Mouse (Mus musculus) thymus, postnatal 10 days (tissue): ENCODE data around the gene Unc119b.
"Not testable (repeated sequence)": the region's sequence is repeated elsewhere in the genome, so short reads cannot be mapped to it uniquely, and the experiment has no call there.

Experiments used
- DNase-seq, 2 experiments: peaks; one replicate each; pipeline ENCODE4 v3.0.0; 2021; ENCODE audit warnings: low spot score in 2 of 2

The Unc119b gene

GRCm38 (mm10) chr5:115133358-115134066, 1.3 kb downstream of the Unc119b start:
- DNase-seq: no peak

DNA sequence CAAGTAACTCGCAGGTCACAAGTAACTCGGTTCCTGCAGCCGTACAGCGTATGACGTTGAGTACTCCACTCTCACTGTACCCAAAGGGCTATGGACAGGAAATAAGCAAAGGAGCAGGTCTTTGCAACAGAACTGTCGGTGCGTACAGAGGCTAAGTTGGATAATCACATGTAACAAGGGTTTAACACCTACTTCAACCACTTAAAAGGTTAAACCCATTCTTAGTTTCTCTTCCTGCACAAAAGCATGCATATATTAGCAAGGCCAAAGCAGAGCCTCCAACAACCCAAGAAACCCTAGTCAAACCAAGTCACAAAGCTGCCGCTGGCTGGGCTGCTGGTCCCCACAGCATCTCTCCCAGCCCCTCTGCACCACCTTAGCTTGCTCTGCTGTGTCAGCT, 2.3 kb downstream of the Unc119b start:
- no peak for DNase-seq

- no peak for DNase-seq
Observed at GRCm38 (mm10) chr5:115129328-115129727, 5.4 kb downstream of the Unc119b start.

DNA sequence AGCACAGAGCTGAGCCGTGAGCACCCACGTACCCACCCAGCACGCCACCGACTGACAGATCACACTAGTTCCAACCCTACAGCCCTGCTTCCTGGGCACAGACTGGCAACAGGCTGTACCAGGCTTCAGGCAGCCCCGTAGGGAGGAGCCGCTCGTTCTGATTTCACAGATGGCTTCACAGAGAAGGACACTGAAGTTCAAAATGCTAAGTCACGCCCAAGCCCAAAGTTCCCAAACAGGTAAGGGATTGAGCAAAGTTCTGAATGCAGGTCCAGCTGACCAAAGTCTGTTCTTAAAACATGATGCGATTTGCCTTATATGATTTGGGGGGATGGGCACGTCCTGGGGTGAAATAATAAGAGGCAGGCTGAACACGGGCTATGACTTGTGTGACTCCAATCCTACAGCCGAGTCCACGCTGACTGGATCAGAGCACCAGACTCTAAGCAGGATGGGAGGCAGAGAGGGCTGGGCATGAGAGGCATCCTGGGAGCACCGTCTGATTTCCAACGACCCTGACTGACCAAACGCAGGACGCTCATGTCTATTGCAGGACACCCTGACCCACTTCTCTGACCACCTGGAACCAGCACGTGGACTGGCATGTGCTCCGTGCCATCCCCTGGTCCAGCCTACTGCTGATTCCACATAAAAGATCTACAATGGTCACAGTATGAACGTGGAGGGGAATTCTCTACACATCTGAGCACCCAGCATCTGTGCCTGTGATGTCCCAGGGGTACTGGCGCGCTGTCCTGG, 7.2 kb downstream of the Unc119b start:
- no peak for DNase-seq

DNA sequence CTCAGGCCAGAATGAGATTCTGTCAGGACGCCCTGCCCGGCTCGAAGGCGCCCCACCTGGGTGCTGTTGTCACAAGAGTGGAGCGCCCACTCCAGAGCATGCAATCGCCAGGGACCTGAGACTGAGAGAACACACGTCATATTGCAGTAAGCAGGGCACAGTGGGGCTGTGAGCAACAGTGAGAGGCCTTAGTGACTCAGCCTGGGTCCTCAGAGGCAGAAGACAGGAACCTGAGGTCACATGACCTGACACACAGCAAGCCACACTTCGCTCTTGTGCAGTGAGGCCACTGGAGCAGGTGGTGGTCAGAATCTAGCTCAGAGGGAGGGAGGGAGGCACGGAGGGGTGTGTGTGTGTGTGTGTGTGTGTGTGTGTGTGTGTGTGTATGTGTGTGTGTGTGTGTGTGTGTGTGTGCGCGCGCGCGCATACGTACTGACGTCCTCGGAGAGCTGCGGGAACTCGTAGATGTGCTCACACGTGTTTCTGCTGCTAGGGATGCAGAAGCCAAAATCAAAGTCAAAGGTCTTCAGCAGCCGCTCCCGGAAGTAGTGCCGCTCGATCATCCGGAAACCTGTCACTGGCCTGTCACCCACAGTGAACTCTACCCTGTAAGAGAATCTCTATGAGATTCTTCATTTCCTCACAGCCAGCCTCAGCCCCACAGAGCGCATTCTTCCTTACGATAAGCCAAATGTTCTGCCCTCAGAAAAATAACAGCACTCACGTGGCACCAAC, 8.0 kb downstream of the Unc119b start:
- no peak for DNase-seq

- peak; percentile 77 to 89 for DNase-seq
Observed at GRCm38 (mm10) chr5:115125211-115125871, 9.4 kb downstream of the Unc119b start.

DNA sequence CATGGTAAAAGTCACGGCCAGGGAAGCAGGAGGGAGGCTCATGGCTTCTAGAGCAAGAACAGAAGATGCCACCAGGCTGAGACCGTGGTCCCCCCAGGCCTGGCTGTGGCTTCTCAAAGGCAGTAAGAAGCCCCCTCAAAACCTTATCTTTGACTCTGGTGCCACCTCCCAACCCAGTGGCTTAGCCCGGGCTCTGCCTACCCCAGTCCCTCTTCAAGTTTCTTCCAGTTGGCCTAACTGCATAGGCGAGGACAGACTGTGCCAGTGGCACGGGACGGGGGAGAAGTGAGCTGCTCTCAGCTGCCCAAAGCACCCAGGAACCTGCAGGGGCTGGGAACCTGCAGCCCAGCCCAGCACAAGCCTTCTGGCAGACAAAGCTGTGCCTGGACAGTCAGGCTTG, 10.1 kb downstream of the Unc119b start:
- DNase-seq: peak in 1 of 2 experiments; percentile 10

DNA sequence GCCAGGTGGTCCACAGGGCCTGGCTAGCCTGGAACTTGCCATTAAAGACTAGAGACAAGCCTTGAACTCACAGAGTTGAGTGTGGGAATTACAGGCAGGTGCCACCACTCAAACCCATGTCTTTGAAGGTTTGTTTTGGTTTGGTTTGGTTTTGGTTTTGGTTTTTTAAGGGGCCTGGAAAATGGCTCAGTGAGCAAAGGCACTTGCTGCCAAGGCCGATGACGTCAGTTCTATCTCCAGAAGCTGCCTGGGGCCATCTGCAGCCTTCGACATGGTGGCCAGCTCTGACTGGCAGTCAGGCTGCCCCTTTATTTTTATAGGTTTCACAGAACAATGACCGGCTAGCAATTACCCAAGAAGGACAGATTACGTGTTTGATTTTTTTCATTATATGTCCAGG, 13.8 kb downstream of the Unc119b start:
- DNase-seq: no peak

GRCm38 (mm10) chr5:115118961-115119570, 15.7 kb downstream of the Unc119b start, which contains the start of gene Acads:
TSS of gene Acads (minus strand) at chr5:115119346.
- peak; percentile 83 to 89 for DNase-seq

GRCm38 (mm10) chr5:115117467-115117866, 17.3 kb downstream of the Unc119b start:
- no peak for DNase-seq

DNA sequence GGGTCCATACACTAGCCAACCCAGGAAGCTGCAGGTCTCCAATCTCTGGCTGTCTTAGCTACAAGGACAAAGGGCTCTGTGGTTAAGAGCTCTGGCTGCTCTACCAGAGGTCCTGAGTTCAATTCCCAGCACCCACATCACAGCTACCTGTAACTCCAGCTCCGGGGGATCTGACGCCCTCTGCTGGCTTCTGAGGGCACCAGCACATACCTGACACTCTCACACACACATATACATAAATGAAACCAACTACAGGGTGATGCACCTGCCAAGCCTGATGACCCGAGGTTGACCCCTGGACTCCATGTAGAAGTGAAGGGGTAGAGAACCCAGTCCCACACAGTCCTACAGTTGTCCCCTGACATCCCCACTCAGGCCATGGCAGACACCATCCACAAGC, 18.3 kb downstream of the Unc119b start:
- no peak for DNase-seq

DNA sequence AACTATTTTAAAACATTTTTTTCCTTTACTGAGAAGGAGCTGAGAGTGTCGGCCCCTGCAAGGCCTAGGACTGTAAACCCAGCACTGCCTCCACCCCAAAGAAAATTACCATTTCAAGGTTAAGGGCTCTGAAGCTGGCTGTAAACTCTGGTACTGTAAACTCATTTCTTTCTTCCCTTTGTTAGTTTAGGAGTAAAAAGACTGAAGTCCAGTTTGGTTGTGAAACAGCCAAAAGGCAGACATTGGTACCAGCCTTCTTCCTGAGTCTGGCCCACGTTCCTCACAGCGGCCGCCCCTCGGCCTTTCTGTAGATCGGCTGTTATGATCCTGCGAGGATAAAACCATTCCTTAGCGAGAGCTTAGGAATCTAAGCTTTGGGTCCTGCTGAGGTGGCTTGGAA, 20.3 kb downstream of the Unc119b start:
- DNase-seq: no peak

- no peak for DNase-seq
Observed at GRCm38 (mm10) chr5:115113244-115113643, 21.5 kb downstream of the Unc119b start.

GRCm38 (mm10) chr5:115111156-115111555, 23.6 kb downstream of the Unc119b start:
- DNase-seq: no peak

DNA sequence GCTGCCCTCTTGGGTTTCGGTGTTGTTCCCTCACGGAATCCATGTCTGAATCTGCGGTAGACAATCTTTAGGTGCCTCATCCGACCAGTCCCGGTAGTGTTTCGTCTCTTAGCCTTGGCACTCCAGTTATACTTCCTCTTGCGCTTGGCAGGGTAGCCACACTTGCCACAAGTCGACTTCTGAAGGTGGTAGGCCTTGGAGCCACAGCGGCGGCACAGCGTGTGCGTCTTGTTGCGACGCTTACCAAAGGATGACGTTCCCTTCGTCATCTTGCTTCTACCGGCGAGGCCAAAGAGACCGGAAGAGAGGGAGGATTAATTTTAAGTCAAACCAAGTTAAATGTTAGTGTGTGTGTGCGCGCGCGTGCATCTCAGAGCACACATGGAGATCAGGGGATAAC, 31.5 kb downstream of the Unc119b start:
- DNase-seq: not testable (repeated sequence)

GRCm38 (mm10) chr5:115102231-115102630, 32.5 kb downstream of the Unc119b start:
- DNase-seq: no peak

GRCm38 (mm10) chr5:115100473-115100872, 34.3 kb downstream of the Unc119b start:
- no peak for DNase-seq

DNA sequence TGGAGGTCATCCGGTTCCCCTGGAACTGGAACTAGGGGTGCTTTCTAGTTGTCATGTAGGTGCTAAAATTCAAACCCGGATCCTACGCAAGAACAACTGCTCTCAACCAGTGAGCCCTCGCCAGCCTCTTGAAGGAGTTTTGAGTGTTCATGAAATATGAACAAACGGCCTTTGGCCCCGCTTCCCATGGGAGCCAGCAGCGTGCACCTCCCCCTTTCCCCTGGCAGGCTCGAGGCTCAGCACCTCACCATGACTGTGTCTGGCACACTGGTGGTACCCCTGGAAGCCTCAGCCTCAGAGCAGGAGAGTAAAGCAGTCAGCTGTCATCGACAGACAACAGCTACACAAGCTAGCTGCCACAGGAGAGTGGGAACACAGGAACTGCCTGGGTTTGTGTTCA, 34.8 kb downstream of the Unc119b start:
- no peak for DNase-seq

- DNase-seq: no peak
Observed at GRCm38 (mm10) chr5:115099530-115099929, 35.2 kb downstream of the Unc119b start.

DNA sequence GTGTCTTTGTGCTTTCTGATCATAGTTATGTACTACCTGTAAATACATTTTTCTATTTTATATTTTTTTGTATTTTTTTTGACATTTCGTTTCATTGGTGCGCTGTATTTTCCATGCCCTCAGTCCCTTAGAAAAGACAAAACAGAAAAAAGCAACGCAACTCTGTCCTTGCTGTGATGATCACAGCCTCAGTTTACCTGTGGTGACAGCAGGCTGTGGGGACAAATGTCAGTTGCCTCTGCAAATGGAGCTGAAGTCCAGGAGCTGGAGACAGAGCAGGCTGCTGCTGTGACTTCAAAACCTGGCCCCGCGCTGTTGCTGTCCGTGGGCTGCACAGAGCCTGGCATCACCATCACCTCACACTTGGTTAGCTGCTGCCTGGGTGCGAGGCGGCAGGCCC, 36.6 kb downstream of the Unc119b start, which contains the start of gene Gm10401:
Gene Gm10401 (minus strand): TSS at position 101 of the 400 bp plus-strand sequence.
- no peak for DNase-seq

DNA sequence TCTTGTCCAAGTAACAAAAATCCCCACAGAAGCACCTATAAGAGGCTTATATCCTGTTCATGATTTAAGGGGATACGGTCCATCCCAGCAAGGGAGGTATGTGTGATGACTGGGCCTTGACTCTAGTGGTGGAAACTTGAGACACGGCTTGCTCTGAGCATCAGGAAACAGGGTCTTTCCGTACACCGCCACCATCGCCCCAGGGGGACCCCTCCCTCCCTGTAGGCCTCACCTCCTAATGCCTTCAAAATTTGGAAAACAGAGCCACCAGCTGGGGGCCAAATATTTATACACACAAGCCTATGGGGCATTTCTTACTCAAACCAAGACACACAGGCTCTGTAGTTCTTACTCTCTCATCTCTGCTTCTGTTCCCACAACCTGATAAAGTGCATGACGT, 43.0 kb downstream of the Unc119b start:
- no peak for DNase-seq
